Mouse (Mus musculus): ENCODE data around the gene Id1.

The Id1 gene

GRCm38 (mm10) chr2:152723651-152724331 is 12.3 kb upstream of the Id1 start:
- DNase-seq (ENCODE audit: extremely low read depth, low read depth, low spot score): no peak

DNA sequence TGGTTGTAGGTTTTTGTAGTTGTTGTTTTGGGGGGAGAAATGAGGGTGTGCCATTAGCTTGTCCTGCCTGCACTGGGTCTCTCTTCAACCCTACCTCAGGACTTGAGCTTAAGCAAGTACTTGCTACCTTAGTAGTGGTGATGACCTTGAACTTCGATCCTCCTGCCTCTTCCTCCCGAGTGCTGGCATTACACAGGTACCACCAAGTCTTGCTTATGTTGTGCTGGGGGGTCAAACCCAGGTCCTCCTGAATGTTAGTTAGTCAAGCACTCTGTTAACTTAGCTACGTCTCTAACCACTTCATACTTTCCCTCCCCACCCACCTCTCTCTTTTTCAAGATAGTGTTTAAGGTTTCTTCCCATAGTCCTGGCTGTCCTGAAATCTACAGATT is 11.7 kb upstream of the Id1 start:
- DNase-seq (ENCODE audit: extremely low read depth, low read depth, low spot score): no peak

DNA sequence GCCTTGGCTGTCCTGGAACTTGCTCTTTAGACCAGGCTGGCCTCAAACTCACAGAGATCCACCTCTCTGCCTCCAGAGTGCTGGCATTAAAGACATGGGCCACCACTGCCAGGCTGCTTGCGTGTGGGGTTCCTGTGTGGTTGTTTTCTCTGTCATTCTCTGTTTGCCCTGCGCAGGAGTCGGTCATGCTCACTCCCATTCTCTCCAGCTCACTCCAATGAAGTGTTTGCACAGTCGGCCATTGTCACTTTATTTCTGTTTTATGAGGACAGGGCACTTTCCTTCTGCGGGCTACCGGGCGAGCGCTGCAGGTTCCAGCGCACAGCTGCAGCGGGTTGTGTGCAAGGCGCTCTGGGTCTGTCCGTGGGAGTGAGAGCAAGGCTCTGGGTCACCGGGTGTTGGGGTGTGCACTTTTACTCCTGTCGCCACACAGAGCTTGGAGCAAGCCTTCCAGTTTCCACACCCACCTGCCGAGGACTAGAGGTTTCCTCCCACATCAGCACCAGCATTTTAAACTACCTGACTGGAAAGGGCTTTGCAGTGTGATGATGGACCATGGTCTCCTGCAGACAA is 10.8 kb upstream of the Id1 start:
- no peak for DNase-seq (ENCODE audit: extremely low read depth, low read depth, low spot score)

DNA sequence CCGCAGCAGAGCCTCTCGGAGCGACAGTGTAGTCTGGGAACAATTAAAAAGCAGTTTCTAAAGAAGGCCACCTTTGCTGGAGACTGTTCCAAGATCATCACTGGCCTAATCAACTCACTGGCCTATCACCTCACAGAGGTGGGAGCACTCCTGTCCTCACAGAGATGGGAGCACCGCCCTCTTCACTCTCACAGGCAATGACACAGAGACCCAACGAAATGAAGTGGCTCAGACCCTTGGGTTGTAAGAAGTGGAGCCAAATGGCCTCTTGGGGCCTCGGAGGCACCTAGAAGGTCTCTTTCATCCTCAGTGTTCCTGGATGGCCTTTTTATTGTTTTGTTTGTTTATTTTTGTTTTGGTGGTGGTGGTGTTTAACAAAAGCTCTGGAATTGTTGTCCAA is 9.8 kb upstream of the Id1 start:
- no peak for DNase-seq (ENCODE audit: extremely low read depth, low read depth, low spot score)

DNA sequence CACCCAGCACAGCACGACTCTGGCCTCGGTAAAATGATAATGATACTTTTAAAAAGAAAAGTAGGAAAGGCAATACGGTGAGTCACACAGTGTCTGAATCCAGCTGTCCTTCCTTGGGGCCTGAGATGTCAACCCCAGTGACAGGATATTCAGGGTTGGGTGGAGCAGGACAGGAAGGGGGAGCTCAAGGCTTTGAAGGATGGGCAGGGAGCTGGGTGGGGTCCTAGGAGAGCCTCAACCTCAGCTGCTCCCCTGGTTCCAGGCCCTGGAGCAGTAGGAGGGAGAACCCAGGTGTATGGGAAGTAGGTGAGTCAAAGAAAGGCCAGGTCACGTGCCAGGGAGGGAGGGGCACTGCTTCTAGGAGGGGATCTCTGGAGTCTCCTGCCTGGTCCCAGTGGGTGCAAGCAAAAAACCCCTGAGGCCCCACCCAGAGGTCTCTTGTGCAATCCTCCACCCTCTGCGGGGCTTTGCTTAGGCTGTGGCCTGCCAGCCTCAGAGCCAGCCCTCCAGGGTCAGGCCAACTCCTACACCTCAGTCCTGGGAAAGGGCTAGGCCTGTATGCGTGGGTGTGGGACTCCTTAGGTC is 9.2 kb upstream of the Id1 start:
- DNase-seq (ENCODE audit: extremely low read depth, low read depth, low spot score): no peak

GRCm38 (mm10) chr2:152727795-152728510 is 8.1 kb upstream of the Id1 start:
- no peak for DNase-seq (ENCODE audit: extremely low read depth, low read depth, low spot score)

DNA sequence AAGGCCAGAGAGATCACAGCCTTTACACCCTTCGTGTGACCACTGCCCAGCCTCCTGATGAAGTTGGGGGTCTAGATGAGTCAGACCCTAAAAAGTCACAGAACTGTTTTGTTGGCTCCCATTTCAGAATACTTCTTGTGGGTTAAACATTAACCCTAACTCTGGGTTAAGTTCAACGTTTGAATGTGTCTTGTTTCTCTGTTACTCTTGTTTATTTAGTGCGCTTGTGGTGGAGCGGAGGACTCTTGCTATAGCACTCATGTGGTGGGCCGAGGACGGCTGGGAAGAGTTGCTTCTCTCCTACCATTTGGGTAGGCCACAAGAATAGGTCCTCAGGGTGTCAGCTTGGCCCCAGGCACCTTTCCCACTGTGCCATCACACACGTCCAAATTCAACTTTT is 7.5 kb upstream of the Id1 start:
- DNase-seq (ENCODE audit: extremely low read depth, low read depth, low spot score): no peak

DNA sequence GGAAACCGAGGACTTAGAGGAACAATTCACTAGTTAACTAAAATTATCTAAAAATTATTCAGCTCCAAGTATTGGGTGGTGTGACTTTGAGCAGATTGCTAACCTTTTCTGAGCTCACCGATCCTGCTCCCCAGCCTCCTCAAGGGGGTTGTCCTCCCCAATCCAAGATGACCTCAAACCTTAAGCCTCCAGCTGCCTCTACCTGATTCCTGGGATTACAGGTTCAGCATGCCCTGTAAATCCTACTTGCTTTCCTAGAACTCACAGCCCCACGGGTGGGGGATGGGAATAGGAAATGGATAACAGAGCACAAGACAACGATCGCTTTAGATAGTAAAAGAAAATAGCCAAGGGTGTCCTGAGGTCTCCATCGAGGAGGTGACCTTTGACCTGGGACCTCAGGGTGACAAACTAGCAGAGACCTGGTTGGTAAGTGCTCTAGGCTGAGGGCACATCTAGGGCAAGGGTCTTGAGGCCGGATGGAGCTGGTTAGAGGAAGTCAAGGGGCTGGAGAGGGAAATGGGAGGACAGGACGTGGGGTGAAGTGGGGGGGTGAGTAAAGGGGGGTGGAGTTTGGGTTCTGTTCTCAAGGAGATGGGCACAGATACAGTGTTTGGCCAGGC is 6.9 kb upstream of the Id1 start:
- no peak for DNase-seq (ENCODE audit: extremely low read depth, low read depth, low spot score)

DNA sequence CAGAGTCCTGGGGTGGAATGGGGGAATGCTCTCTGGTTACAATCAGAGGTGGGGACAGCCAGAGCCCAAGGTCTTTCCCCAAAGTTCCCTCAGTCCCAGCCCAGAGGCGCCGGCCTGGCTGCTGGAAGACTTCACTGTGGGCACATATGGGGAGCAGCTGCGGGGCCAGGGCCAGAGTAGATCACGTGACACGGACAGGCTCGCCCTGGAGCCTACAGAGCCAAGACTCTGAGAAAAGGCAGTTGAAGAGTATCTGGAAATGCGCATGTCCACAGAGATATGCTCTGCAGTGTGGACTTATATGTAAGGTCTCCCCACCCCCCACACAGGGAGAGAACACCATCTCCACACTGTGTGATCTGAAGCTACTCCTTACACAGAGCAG is 6.4 kb upstream of the Id1 start:
- no peak for DNase-seq (ENCODE audit: extremely low read depth, low read depth, low spot score)

- DNase-seq (ENCODE audit: extremely low read depth, low read depth, low spot score): peak; percentile 84
Measured at GRCm38 (mm10) chr2:152733201-152733600, 2.9 kb upstream of the Id1 start.

GRCm38 (mm10) chr2:152734501-152734900 is 1.6 kb upstream of the Id1 start:
- no peak for DNase-seq (ENCODE audit: extremely low read depth, low read depth, low spot score)

GRCm38 (mm10) chr2:152734984-152735383 is 1.1 kb upstream of the Id1 start:
- DNase-seq (ENCODE audit: extremely low read depth, low read depth, low spot score): no peak

DNA sequence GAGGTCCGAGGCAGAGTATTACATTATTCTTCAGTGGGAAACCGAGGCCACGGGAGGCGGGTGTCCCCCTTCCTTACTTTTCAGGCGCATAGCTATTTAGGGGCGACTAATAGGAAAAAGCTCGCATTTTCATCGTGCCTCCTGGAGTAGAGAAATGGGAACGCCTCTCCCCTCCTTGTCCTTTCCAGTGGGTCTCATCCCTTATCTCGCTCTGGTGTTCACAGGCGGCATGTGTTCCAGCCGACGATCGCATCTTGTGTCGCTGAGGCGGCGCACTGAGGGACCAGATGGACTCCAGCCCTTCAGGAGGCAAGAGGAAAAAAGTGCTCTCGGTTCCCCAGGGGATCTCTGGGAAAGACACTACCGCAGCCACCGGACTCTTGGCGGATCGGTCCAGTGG is 697 bp downstream of the Id1 start:
- no peak for DNase-seq (ENCODE audit: extremely low read depth, low read depth, low spot score)

DNA sequence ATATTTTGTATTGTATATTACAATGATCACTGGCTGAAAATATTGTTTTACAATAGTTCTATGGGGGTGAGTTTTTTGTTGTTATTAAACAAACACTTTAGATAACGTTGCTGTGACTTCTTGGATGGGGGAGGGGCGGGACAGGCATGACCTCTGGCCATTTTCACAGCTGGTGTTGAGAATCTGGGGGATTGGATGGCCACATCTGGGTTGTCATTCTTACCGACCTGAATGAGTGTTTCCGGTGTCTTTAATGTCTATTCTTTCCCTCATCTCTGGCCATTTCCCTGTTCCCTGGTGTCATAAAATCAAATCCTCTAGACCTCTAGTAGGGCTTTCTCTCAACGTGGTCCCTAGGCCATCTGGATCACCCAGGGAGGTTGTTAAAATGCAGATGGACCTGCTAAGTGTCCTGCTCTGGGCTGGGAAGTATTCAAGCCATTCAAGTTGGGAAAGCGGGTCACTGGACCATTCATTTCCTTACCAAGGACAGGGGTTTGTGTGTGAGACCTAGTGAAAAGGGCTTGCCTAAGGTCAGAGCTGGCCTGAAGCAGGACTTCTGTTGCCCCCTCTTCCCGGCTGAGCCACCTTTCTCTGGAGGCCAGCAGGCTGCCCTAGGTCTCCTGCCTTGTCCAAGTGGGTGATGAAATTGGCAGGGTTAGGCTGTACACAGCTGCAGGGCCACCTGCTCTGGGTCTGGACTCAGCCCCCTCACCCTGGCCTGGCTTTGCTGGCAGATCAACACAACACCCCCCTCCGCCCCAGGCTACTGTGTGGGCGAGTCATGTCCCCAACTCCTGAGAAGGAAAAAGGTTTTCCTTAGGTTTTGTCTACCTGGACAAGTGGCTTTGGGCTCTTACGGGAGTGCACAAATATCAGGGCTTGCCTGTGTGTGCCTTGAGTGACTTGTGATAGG is 1.5 kb downstream of the Id1 start:
- DNase-seq (ENCODE audit: extremely low read depth, low read depth, low spot score): no peak

- no peak for DNase-seq (ENCODE audit: extremely low read depth, low read depth, low spot score)
Measured at GRCm38 (mm10) chr2:152738341-152738740, 2.3 kb downstream of the Id1 start.

DNA sequence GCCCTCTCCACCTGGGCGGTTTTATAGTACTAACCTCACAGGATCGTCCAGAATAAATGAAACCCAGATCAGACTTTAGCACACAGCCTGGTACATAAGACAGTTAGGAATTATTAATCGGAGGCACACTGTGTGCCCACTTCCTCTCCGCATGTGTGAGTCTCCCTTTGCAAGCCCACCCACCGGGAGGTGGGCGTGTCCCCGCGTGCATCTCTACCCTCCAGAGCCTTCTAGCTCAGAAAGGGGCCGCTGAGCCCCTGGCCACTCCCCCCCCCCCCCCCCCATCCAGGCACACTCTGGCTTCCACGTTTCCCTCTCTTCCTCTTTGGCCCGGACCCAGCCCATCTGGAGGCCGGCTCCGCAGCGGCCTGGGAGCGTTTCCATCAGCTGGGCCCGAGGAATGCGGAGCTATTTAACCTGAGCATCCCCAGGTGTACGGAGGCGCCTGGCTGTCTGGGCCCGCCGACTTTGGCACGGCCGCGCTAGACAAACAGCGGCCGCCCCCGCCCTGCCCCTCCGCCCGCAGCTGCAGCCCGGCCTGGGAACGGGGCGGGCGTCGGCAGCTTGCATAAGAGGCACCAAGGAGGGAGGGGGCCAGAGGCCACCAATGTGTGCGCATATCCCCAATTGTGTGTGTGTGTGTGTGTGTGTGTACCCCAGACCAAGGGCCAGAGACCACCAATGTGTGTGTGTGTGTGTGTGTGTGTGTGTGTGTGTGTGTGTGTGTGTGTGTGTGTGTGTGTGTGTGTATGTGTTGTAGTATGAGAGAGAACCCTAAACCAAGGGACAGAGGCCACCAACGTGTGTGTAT is 3.2 kb downstream of the Id1 start:
- DNase-seq (ENCODE audit: extremely low read depth, low read depth, low spot score): no peak

GRCm38 (mm10) chr2:152739842-152740260 is 3.8 kb downstream of the Id1 start:
- DNase-seq (ENCODE audit: extremely low read depth, low read depth, low spot score): no peak

- DNase-seq (ENCODE audit: extremely low read depth, low read depth, low spot score): no peak
Measured at GRCm38 (mm10) chr2:152740490-152740889, 4.4 kb downstream of the Id1 start.

DNA sequence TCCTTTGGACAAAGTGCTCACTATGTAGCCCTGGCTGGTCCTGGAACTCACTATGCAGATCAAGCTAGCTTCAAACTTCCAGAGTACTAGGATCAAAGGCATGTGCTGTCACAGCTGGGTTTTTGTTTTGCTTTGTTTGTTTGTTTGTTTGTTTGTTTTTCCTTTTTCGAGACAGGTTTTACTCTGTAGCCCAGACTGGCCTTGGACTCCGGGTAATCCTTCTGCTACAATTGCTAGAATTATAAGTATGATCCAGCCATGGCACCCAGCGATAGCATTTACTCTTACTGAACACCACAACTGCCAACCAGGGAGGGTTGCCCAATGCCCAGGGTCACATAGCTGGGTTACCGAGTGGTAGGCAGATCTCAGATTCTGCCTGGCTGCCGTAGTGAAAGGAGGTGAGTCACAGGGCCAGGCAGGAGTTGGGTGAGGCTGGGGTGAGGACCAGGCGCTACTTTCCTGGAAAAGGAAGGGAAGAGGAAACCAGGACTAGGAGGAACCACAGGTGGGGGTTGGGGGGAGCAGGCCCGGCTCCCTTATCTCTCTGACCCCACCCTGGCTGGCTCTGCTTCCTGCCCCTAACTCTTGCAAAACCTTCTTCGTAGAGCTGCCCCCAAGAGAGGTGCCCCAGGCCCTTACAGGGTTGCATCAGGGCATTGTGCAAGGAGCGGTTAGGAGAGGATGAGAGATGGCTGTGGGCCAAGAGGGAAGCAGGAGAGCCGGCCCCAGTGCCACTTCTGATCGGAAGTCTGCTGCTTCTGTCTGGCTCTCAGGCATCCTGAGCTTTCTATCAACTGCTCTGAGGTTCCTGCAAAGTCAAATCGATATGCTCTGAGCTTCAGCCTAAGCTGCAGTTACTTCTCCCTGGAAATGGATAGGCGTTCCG is 5.3 kb downstream of the Id1 start:
- peak; percentile 81 for DNase-seq (ENCODE audit: extremely low read depth, low read depth, low spot score)

All from fat pad, adult 2 months (tissue).